Mouse (Mus musculus) T-helper 1 cell (primary cell): ENCODE measurements around the gene Gm11541.
"Not testable (repeated sequence)": the region's sequence is repeated elsewhere in the genome, so short reads cannot be mapped to it uniquely, and the experiment has no call there.

ENCODE experiments used
- in situ Hi-C: fragments of 300-600 bp; cut with MboI, MseI; formaldehyde crosslinking; loops from one replicate; pipeline ENCODE4 v1.15.1; 2025; ENCODE audit warnings: high pct_unique_total_duplicates

Gene Gm11541

DNA sequence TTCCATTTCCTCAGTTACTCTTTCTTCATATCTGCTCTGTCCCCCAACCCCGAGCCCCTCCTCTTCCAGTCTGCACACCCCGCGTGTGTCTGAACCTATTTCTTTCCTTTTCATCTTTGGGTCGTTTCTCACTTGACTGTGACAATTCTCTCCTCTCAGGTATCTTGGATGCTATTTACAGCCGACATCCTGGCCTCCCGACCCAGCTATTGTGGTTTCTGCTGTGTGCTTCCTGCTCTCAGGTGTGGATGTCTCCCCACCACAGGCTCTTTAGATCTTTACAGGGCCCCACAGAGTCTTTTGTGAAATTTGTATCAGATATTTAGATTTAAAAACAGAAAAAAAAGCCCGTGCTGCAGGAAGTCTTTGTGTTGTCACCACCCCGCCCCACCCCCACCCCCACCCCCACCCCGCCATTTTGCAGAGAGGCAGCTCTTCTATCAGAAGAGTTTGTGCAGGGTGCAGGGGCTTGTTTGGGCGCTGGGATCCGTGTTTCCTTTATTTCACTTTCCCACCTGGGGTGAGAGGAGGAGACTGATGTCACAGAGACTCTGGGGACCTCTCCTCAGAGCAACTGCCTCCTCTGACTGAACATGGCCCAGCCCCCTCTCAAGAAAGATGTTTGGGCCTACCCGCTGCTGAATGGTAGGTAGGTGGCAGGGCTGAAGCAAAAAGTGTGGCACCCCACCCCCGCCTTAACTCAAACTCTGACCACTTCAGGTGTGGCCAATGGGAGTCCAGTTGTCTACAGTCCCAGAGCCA is 6.4 kb downstream of the Gm11541 start:
- in situ Hi-C loops: no loop called here

DNA sequence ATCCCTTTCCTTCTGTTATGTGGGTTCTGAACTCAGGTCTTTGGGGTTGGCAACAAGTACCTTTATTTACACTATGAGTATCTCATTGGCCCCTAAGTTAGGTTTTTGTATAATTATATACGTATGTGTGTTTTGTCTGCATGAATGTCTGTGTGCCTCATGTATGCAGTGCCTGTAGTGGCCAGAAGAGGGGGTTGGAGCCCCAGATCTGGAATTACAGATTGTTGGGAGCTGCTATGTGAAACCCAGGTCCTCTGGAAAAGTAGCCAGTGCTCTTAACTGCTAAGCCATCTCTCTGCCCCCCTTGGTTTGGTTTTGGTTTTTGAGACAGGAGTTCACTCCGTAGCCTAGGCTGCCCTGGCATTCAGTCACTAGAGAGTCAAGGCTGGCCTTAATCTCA is 7.2 kb downstream of the Gm11541 start:
- in situ Hi-C loops: no loop called here

DNA sequence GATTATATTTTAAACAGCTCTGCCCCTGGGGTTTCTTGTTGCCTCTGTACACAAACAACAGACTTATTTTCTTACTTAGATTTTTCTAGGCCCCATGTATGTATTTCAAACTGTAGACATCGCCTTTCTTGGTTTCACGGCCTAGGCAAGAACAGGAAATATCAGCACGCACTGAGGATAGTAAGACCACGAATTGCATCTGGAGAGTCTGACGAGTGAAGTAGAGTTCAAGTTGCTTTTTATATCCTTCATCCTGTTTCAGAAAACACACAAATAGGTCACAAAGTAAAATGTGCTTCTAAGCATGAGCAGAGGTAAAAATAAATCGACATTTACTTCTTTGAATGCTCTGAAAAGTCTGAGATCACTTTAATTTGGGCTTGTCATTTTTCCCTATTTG is 8.8 kb downstream of the Gm11541 start:
- in situ Hi-C loops: no loop called here

DNA sequence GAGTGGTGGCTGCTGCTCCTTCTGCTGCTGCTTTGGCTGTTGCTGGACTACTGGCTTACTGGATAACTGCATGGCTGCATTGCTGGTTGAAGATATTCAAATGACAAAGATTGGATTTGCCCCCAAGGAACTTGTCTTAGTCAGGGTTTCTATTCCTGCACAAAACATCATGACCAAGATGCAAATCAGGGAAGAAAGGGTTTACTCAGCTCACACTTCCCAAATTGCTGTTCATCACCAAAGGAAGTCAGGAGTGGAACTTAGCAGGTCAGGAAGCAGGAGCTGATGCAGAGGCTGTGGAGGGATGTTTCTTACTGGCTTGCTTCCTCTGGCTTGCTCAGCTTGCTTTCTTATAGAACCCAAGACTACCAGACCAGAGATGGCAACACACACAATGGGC is 11.8 kb downstream of the Gm11541 start:
- in situ Hi-C loops: not testable (repeated sequence)

DNA sequence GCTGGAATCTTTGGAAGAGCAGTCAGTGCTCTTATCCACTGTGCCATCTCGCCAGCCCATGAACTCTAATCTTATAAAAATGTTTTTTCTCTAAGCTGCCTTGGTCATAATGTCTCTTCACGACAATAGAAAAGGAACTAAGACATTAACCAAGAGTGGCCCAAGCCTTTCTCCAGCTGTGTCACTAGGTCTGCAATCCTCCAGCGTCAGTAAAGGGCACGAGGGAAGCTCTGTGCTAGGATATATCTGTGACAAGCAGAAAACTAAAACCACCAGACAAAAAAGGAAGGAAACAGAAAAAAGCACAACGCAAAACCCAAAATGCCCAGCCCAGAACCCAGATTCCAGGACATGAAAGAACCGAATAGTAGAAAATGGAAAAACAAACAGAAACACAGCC is 17.1 kb downstream of the Gm11541 start:
- in situ Hi-C loops: no loop called here

DNA sequence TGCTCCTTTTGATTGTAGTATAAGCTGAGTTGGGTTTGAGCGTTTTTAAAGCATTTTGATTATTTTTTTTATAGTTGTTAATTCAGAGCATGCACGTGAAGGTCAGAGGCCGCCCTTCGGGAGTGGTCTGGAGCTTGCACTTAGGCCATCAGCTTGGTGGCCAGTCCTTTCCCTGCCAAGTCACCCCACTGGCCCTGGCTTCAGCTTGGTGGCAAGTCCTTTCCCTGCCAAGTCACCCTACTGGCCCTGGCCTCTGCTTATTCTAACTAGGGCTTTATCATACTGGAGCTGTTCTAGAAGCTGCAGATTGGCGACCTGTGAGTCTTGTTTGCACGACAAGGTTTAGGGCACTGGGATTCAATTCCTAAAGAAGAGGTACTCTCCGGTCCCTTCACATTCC is 21.9 kb downstream of the Gm11541 start:
- in situ Hi-C loops: no loop called here

DNA sequence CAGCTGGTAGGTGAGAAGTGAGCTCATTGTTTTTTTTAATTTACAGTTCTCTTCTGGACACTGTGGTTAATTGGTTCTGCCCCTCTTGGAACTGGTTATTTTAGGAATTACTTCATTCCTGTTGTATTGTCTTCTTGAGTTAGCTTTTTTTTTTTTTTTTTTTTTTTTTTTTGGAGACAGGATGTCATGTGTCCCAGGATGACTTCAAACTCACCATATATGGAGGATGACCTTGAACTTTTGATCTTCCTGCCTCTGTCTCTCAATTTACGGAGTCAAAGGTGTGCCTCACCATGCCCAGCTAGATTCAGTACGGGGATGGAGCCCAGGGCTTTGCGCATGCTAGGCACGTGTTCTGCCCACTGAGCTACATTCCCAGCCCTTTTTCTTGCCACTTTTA is 22.7 kb downstream of the Gm11541 start:
- in situ Hi-C loops: no loop called here

DNA sequence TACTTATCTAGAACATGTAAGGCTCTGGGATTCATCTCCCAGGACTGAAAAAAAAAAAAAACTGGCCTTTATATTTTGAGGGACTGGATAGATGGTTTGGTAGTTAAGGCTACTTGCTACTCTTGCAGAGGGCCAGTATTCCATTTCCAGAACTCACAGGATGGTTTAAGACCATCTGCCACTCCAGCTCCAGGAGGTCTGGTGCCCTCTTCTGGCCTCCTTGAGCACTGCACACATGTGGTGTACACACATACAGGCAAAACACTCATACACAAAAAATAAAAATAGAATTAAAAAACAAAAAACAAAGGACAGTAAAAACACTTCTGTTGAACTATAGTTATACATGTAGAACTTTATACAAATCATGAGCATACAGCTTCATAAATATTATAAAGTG is 23.7 kb downstream of the Gm11541 start:
- in situ Hi-C loops: no loop called here

DNA sequence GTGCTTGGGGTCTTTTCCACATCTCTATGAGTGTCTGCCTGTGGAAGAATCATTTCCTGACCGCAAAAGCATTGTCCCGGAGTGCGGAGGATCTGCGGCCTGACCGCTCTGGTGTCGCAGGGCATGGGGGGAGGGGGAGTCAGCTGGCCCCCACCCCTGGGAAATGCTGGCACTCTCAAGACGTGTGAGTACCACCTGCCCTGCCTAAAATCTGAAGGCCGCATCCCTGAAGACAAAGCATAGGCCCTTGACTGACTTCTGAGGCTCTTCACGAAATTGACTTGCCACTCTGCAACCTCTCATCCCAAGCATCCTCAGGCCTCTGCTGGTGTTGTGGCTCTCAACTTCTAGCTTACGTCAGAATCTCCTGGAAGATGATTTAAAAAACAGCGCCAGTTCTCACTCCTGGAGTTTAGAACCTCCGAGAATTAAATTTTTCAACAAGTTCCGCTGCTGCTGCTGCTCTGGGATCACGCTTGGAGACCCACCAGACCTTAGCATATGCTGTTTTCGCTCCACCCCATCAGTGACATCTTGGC is 26.6 kb downstream of the Gm11541 start:
- in situ Hi-C loops: no loop called here

DNA sequence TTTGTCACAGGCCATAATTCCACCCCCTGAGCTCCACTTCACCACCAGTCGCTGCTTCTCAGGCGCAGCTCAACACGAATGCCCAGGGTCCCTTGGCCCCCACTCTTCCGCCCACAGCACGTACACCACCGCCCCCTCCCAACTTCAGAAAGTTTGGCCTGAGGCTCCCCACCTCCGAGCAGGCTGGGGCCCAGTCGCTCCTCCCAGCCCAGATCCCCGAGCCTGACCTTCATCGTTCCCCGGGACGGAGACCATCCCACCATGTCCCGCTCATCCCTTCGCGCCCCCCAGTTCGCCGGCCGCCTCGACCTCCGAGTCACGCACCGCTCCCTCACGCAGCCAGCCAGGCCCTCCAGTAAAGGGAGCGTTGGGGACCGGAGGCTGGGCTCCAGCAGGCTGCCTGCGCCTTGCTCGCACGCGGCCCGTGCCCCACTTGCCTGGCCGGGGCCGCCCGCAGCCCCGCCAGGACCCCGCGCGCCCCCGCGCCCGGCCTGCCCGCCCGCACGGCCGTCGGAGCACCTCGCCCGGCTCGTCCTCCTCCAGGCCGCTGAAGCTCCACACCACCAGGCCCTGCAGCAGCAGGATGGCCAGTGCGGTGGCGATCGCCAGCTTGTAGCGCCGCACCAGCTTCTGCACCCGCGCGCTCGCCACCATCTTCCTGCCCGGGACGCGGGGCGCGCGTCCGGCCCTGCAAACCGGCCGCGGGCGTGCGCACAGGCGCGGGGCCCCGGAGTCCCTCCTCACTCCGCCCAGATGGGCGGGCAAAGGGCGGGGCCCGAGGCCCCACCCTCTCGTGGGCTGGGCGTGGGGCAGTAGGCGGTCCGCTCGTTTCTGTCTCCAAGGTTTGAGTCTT is 27.3 kb downstream of the Gm11541 start, which contains the start of gene Xylt2:
Gene Xylt2, minus strand, starts transcription at position 762 of the 853 bp plus-strand sequence.
- in situ Hi-C loops: no loop called here

DNA sequence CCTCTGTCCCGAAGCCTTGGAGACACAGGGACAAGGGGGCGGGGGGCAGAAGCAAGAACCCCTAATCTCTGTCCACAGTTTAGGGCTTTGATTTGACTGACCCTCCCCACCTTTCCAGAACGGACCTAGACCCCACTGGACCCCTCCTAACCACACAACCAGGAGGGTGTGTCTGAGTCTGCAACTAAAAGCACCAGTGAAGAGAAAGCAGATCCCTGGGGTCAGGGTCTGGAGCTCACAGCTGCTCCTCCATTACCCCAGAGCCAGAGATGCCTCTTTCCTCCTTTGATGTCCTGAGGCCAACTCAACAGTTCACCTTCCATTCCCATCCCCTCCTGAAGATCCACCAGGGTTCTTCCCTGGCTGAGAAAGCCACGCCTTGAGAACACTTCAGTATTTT is 28.0 kb downstream of the Gm11541 start:
- in situ Hi-C loops: no loop called here

DNA sequence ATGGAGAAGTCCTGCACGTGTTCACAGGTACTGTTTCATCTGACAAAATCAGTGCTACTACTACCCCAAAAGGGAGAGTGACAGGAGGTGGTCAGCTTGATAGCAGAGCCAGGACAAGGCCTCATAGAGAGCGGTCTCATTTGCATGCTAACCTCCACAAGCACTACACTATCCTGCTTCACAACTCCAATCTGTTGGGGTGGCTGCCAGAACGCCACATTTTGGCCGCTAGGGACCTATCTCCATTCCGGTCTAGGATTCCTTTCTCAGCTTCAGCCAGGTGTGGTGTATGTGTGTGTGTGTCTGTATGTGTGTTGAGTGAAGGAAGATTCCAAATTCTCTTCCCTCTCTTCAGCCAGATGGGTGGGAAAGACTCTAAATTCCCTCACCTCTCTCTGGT is 28.9 kb downstream of the Gm11541 start:
- in situ Hi-C loops: no loop called here

DNA sequence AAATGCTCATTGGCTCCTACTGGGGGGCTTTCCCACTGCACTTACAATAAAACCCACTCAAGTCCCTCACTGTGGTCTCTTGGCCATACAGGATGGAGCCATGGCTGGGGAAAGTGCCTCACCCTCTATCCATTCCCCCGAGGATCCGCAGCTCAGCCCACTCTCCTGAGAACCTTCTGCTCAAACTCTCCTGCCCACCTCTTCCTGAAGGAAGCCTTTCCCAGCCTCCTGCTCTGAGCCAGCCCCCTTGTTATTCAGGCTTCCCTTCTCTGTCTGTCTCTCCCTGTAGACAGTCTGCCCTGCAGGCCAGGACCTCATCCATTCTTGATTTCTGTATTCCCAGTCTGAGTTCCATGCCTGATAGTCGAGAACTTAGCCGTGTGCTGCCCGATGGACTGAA is 29.3 kb downstream of the Gm11541 start:
- in situ Hi-C loops: no loop called here

DNA sequence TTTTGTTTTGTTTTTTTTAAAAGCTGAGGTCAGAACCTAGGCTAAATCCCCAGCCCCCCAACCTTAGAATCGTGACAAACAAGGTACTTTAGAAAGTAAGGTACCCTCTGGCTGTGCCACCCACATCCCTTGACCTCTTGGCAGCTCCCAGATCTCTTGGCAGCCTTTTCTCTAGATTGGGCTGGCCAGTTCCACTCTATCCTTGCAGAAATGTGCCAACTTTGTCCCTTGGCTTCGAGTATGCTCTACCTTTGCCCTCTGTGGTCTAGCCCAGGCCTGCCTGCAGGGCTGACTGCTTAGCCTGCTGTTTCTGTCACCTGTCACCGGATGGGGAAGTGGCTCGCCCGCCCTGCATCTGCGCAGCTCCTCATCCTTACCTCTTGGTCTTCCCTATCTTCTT is 39.0 kb downstream of the Gm11541 start:
- in situ Hi-C loops: no loop called here

DNA sequence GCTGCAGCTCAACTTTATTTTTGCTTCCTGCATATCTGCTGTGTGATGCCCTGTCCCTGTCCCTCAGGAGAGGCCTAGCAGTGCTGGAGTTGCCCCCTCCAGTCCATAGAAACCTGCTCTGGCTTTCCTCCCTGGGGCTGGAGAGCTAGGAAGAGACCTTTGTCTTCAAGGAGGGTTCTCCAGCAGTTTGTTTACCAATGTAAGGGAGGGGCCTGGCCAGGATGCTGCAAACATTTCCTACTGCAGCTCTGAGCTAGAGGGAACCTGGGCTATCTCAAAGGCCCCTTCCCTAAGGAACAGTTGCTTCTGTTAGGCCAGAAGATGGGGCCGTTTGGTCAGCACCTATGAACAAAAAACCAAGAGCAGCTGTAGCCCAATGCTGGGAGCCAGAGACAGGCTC is 43.0 kb downstream of the Gm11541 start:
- in situ Hi-C loops: no loop called here

DNA sequence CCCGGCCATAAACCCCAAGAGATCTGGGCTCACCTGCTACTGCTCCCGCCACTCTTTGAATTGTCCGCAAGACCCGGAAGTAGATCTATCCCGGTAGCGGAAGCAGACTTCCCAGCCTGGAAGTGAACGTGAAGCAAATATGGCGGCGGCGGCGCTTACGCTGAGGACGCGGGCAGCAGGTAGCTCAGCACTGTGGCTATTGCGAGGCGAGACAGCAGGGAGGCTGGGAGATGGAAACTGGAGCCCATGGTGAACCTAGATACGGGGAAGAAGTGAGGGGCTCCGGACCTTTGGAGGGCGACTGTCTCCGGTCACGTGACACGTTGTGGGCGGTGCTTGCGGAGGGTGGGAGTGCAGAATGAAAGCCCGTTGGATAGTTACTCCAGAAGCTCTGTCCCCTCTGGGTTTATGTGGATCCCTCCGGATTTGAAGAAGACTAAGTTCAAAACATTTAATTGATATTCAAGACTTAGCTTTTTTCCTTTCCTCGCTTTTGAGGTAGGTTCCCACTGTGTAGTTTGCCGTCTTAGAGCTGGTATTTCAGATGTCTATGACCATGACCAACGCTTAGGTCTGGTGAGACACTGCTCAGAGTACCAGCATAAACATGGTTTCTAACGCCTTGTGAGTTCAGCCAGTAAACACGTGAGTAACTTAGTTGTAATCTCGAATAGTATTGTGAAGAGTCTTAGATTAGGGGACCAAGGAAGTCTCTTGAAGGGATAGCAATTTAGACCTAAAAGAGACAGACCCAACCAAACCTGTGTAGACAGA is 50.4 kb downstream of the Gm11541 start, which contains the start of the genes Mrpl27 and Eme1:
Gene Mrpl27, plus strand, starts transcription at position 105 of the 774 bp plus-strand sequence.
Gene Eme1, minus strand, starts transcription at position 302 of the 774 bp plus-strand sequence.
- in situ Hi-C loops: no loop called here

DNA sequence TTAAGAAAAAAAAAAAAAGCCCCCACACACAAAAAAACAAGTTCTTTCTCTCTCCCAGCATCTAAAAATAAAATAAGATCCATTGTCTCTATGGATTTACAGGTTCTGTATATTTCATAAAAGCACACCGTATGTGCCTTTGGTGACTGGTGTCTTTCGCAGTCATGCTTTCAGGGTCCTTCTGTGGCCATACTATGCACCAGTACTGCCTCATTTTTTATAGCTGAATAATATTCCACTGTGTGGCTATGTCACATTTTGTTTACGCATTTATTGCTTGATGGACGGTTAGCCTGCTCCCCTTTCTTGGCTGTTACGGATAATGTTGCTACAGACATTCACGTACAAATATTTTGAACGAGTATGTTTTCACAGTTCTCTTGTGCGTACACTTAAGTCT is 51.3 kb downstream of the Gm11541 start:
- in situ Hi-C loops: no loop called here

DNA sequence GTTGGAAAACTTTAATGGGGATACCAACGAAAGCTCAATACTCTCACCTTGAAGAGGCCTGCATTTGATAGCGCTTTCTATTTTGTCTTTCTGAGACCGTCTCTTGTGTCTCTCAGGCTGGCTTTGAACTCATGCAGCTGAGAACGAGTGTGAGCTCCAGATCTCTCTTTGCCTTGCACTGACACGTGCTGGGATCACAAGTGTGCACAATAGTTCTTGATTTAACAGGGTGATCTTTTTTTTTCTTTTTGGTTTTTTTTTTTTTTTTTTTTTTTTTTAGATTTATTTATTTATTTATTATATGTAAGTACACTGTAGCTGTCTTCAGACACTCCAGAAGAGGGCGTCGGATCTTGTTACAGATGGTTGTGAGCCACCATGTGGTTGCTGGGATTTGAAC is 53.1 kb downstream of the Gm11541 start:
- in situ Hi-C loops: not testable (repeated sequence)

DNA sequence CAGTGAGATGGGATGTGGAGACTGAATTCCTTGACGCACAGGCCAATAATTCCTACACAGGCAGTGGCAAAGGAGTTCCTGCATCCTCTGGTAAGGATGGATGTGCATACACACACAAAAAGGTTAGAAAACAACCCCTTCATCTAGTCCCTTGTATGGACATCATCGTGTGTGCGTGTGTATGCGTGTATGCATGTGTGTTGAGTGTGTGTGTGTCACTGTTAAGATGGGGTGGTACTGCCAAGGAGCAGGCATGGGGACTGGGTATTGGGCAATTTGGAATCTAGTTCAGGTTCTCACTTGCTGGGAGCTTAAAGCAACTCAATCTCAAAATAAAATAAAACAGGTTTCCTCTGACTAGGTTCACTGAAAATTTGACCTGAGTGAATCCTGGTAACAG is 57.8 kb downstream of the Gm11541 start:
- in situ Hi-C loops: no loop called here
